Mouse (Mus musculus): ENCODE data around the gene 4930524B15Rik.

DNA sequence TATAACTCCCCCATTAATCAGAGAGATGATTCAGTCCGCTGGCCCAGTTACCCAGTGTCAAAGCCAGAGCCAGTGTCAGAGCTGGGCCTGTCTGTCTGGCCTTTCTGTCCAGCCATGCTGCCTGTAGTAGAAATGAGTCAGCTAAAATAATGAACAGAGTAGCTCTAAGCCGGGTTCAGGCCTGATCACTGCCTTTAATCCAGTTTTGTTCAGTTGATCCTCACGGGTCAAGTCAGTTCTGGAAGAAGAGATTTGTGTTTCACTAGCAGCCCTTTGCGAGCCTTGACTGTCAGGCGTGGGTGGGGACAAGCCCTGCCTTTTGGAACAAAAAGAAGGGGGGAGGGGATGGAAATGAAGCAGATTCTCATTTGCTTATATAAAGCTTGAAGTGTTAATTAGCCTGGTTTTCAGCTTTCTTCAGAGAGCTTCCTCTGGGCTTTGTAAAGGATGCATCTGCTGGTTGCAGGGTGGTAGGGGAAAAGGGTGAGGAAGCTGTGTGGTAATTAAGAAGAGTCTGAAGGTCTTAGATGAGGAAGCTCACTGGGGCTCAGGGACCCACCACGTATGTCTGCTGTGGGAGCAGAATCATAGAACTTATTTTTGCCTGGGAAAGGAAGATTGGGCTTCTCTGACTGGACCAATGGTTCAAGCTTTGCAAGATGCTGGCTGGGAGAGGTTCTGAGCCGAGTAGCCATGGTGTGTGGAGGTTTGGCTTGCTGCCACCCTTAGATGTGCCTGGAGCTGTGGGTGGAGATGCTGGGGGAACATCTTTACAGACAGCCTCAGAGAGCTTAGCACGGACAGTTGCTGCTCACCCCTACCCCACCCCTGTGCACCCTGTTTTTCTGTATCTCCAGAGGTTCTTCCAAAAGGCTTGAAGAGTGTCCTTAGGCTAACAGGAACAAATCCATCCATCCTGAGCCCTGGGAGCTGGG is 54.9 kb downstream of the 4930524B15Rik start:
- TF ChIP-seq CTCF (IDR thresholded peaks at IDR 0.05; ENCODE audit: insufficient read depth, low read length) (no peak), POLR2A (IDR thresholded peaks at IDR 0.05; ENCODE audit: borderline replicate concordance, extremely low read depth, low read depth, low read length) (no peak)

All from lung, adult 2 months (tissue).